Mouse (Mus musculus) liver, embryonic 15.5 days (tissue): ENCODE results near the gene Nfe2l1. TPM values are rescaled to one million over a fixed set of nuclear protein-coding genes. Genes with fewer than 3 reads are reported as not detected.

Experiments
- ATAC-seq: fragments of 200-750 bp; cut with Nextera tagmentation; 2 replicates; pipeline ENCODE4 v1.8.0; 2017; ENCODE audit warnings: moderate number of reproducible peaks, mild to moderate bottlenecking, moderate library complexity; ENCODE audit not compliant: insufficient read depth
- H3K27ac ChIP-seq: fragments of 300-500 bp; sonication (generic); replicated peaks from 2 replicates; pipeline ENCODE4 v1.5.1; 2015; ENCODE audit warnings: mild to moderate bottlenecking, inconsistent platforms
- H3K27me3 ChIP-seq: fragments of 300-500 bp; sonication (generic); 2 replicates; pipeline ENCODE4 v1.6.1; 2015; ENCODE audit warnings: mild to moderate bottlenecking, inconsistent platforms
- H3K36me3 ChIP-seq: fragments of 300-500 bp; sonication (generic); replicated peaks from 2 replicates; pipeline ENCODE4 v1.6.1; 2015; ENCODE audit warnings: moderate library complexity, mild to moderate bottlenecking, inconsistent platforms
- H3K4me1 ChIP-seq: fragments of 300-500 bp; sonication (generic); replicated peaks from 2 replicates; pipeline ENCODE4 v1.6.1; 2015; ENCODE audit warnings: inconsistent platforms
- H3K4me2 ChIP-seq: fragments of 300-500 bp; sonication (generic); 2 replicates; pipeline ENCODE4 v1.6.1; 2015; ENCODE audit warnings: moderate library complexity, mild to moderate bottlenecking, inconsistent platforms
- H3K4me3 ChIP-seq: fragments of 300-500 bp; sonication (generic); replicated peaks from 2 replicates; pipeline ENCODE4 v1.5.1; 2015; ENCODE audit warnings: mild to moderate bottlenecking, inconsistent platforms
- H3K9ac ChIP-seq: fragments of 300-500 bp; sonication (generic); 2 replicates; pipeline ENCODE4 v1.6.1; 2015; ENCODE audit warnings: moderate library complexity, mild to moderate bottlenecking, inconsistent platforms
- H3K9me3 ChIP-seq: fragments of 300-500 bp; sonication (generic); replicated peaks from 2 replicates; pipeline ENCODE4 v1.6.1; 2016; ENCODE audit warnings: inconsistent platforms
- WGBS: fragments of 180-500 bp; shearing (Covaris S2); methylation state at CpG from one replicate; pipeline ENCODE4 v1.1.7; 2015; ENCODE audit warnings: mixed read lengths; ENCODE audit not compliant: insufficient replicate concordance; 5-methylcytosine and 5-hydroxymethylcytosine counted together
- polyA plus RNA-seq: library from polyadenylated mRNA; unstranded; fragments of >200 nt; fragmentation: Nextera tagmentation; extraction: Ambion mirVana; gene quantifications from 2 replicates; pipeline ENCODE4 v1.2.1, GENCODE M21; 2015

Gene Nfe2l1
- polyA plus RNA-seq, 1 experiment from 2014 or later, result 18.8 TPM

- WGBS, result under 1% methylated on average over 33 of the region's 33 CpGs
- ATAC-seq, result peak; percentile 85
- H3K27ac ChIP-seq, result peak overlapping the region; percentile 99
- H3K9me3 ChIP-seq, result no peaks in the 10 kb centered on the region
- peaks cover 2% of the 10 kb centered on the region; the same call in 1 of the 2 replicates for H3K27me3 ChIP-seq
- H3K4me3 ChIP-seq, result peak overlapping the region; percentile 96
- peak overlapping the region; percentile 89 for H3K4me2 ChIP-seq
- H3K4me1 ChIP-seq, result peaks cover 52% of the 10 kb centered on the region
- peaks cover 32% of the 10 kb centered on the region for H3K36me3 ChIP-seq
- H3K9ac ChIP-seq, result peak overlapping the region; percentile 94
Observed at GRCm38 (mm10) chr11:96829403-96829812, 360 bp downstream of the Nfe2l1 start.

GRCm38 (mm10) chr11:96828881-96829280 is 887 bp downstream of the Nfe2l1 start:
- H3K9me3 ChIP-seq, result no peaks in the 10 kb centered on the region
- peaks cover 32% of the 10 kb centered on the region for H3K36me3 ChIP-seq
- peak overlapping the region; percentile 89 for H3K4me2 ChIP-seq
- ATAC-seq, result no peak
- peak overlapping the region; percentile 96 for H3K4me3 ChIP-seq
- peaks cover 57% of the 10 kb centered on the region for H3K4me1 ChIP-seq
- 10% methylated on average over 10 of the region's 10 CpGs for WGBS
- peak overlapping the region; percentile 94 for H3K9ac ChIP-seq
- peak overlapping the region; percentile 99 for H3K27ac ChIP-seq
- H3K27me3 ChIP-seq, result peaks cover 2% of the 10 kb centered on the region; the same call in 1 of the 2 replicates

- no peak for ATAC-seq
- 76% methylated on average over 9 of the region's 9 CpGs for WGBS
- H3K4me1 ChIP-seq, result peaks cover 67% of the 10 kb centered on the region
- H3K9ac ChIP-seq, result 0 out of 2 replicates have a peak overlapping the region, but pooled peaks have one; percentile 0
- H3K4me2 ChIP-seq, result peak overlapping the region; percentile 89
- peaks cover 37% of the 10 kb centered on the region for H3K36me3 ChIP-seq
- peak overlapping the region; percentile 96; the same call in 1 of the 2 replicates for H3K4me3 ChIP-seq
- H3K27me3 ChIP-seq, result no peaks in the 10 kb centered on the region
- H3K27ac ChIP-seq, result peak overlapping the region; percentile 19; the same call in 1 of the 2 replicates
- no peaks in the 10 kb centered on the region for H3K9me3 ChIP-seq
Observed at GRCm38 (mm10) chr11:96827917-96828316, 1.9 kb downstream of the Nfe2l1 start.

GRCm38 (mm10) chr11:96827062-96827581 is 2.6 kb downstream of the Nfe2l1 start:
- Histone ChIP-seq H3K9ac (no peak overlapping the region), H3K27ac (0 out of 2 replicates have a peak overlapping the region, but pooled peaks have one; percentile 19), H3K4me3 (no peak overlapping the region), H3K36me3 (peaks cover 44% of the 10 kb centered on the region), H3K4me1 (peaks cover 75% of the 10 kb centered on the region), H3K4me2 (peak overlapping the region; percentile 31), H3K27me3 (no peaks in the 10 kb centered on the region), H3K9me3 (no peaks in the 10 kb centered on the region)
- WGBS, result 85% methylated on average over 12 of the region's 12 CpGs
- ATAC-seq, result no peak

GRCm38 (mm10) chr11:96826481-96826880 is 3.3 kb downstream of the Nfe2l1 start:
- WGBS, result 81% methylated on average over 2 of the region's 2 CpGs
- H3K9ac ChIP-seq, result no peak overlapping the region
- H3K4me2 ChIP-seq, result peak overlapping the region; percentile 31
- H3K4me1 ChIP-seq, result peaks cover 75% of the 10 kb centered on the region
- no peak for ATAC-seq
- H3K27me3 ChIP-seq, result no peaks in the 10 kb centered on the region
- peak overlapping the region; percentile 24; the same call in 1 of the 2 replicates for H3K27ac ChIP-seq
- peaks cover 50% of the 10 kb centered on the region for H3K36me3 ChIP-seq
- H3K9me3 ChIP-seq, result no peaks in the 10 kb centered on the region
- peak overlapping the region; percentile 9; the same call in 1 of the 2 replicates for H3K4me3 ChIP-seq

GRCm38 (mm10) chr11:96824783-96825495 is 4.8 kb downstream of the Nfe2l1 start:
- H3K4me3 ChIP-seq, result no peak overlapping the region
- ATAC-seq, result no peak
- H3K4me1 ChIP-seq, result peaks cover 68% of the 10 kb centered on the region
- peak overlapping the region; percentile 45 for H3K27ac ChIP-seq
- no peaks in the 10 kb centered on the region for H3K27me3 ChIP-seq
- peak overlapping the region; percentile 82 for H3K4me2 ChIP-seq
- no peaks in the 10 kb centered on the region for H3K9me3 ChIP-seq
- 52% methylated on average over 7 of the region's 7 CpGs for WGBS
- peaks cover 66% of the 10 kb centered on the region for H3K36me3 ChIP-seq
- no peak overlapping the region for H3K9ac ChIP-seq

- Histone ChIP-seq H3K4me3 (peak overlapping the region; percentile 55), H3K9ac (peak overlapping the region; percentile 21; the same call in 1 of the 2 replicates), H3K4me1 (peaks cover 68% of the 10 kb centered on the region), H3K36me3 (peaks cover 74% of the 10 kb centered on the region), H3K27me3 (no peaks in the 10 kb centered on the region), H3K9me3 (no peaks in the 10 kb centered on the region), H3K27ac (peak overlapping the region; percentile 45), H3K4me2 (peak overlapping the region; percentile 82)
- peak; percentile 80 for ATAC-seq
- WGBS, result 4% methylated on average over 26 of the region's 26 CpGs
Observed at GRCm38 (mm10) chr11:96823880-96824782, 5.6 kb downstream of the Nfe2l1 start.

- Histone ChIP-seq H3K9me3 (no peaks in the 10 kb centered on the region), H3K36me3 (peaks cover 80% of the 10 kb centered on the region), H3K27me3 (no peaks in the 10 kb centered on the region), H3K4me2 (peak overlapping the region; percentile 82), H3K9ac (peak overlapping the region; percentile 21; the same call in 1 of the 2 replicates), H3K4me1 (peaks cover 64% of the 10 kb centered on the region), H3K27ac (0 out of 2 replicates have a peak overlapping the region, but pooled peaks have one; percentile 29), H3K4me3 (peak overlapping the region; percentile 55)
- peak; percentile 3; the same call in 1 of the 2 replicates for ATAC-seq
- 28% methylated on average over 12 of the region's 13 CpGs for WGBS
Observed at GRCm38 (mm10) chr11:96823471-96823837, 6.3 kb downstream of the Nfe2l1 start.

- H3K27ac ChIP-seq, result peak overlapping the region; percentile 42; the same call in 1 of the 2 replicates
- peak overlapping the region; percentile 55 for H3K4me3 ChIP-seq
- H3K4me1 ChIP-seq, result peaks cover 58% of the 10 kb centered on the region
- no peaks in the 10 kb centered on the region for H3K9me3 ChIP-seq
- 0 out of 2 replicates have a peak, but pooled peaks have one; percentile 5 for ATAC-seq
- 45% methylated on average over 4 of the region's 4 CpGs for WGBS
- H3K27me3 ChIP-seq, result no peaks in the 10 kb centered on the region
- no peak overlapping the region for H3K9ac ChIP-seq
- peaks cover 84% of the 10 kb centered on the region for H3K36me3 ChIP-seq
- peak overlapping the region; percentile 82 for H3K4me2 ChIP-seq
Observed at GRCm38 (mm10) chr11:96822675-96823470, 6.9 kb downstream of the Nfe2l1 start.

GRCm38 (mm10) chr11:96821956-96822355 is 7.8 kb downstream of the Nfe2l1 start:
- 82% methylated on average over 10 of the region's 10 CpGs for WGBS
- ATAC-seq, result no peak
- Histone ChIP-seq H3K9me3 (no peaks in the 10 kb centered on the region), H3K36me3 (peaks cover 84% of the 10 kb centered on the region), H3K27me3 (no peaks in the 10 kb centered on the region), H3K27ac (no peak overlapping the region), H3K4me3 (no peak overlapping the region), H3K4me2 (no peak overlapping the region), H3K9ac (no peak overlapping the region), H3K4me1 (peaks cover 49% of the 10 kb centered on the region)
